Mouse (Mus musculus): ENCODE data around the gene Trim61. TPM values are rescaled to one million over a fixed set of nuclear protein-coding genes. Genes with fewer than 3 reads are reported as not detected.

Trim61 gene
- total and polyA plus RNA-seq, 3 experiments: not detected

DNA sequence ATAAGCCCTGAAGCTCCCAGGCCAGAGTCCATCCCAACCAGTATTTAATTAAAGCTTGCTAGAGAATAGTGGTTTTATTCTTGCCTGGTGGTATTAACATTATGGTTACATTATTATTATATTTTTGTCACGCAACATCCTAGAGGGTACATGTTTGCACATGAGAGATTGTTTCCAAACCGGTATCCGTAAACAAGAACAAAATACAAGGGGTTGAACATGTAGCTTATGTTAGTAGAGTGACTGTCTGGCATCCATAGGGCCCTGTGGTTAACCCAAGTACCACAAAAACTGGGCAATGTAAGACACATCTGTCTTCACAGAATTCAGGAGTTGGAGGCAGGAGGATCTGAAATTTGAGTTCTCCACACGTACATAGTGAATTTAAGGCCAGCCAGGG is 48.7 kb upstream of the Trim61 start:
- Histone ChIP-seq H3K9ac (ENCODE audit: control insufficient read depth, low read depth, low read length, poor library complexity, severe bottlenecking) (no peak overlapping the region), H3K27ac (ENCODE audit: control insufficient read depth, low read depth, low read length) (no peak overlapping the region), H3K4me1 (ENCODE audit: control insufficient read depth in 1 of 2, insufficient read depth in 2 of 2, low read length in 2 of 2) (no peaks in the 10 kb centered on the region), H3K9me3 (replicated peaks; ENCODE audit: insufficient read depth, low read length) (no peaks in the 10 kb centered on the region), H3K79me2 (ENCODE audit: control insufficient read depth, insufficient read depth, low read length, poor library complexity) (no peaks in the 10 kb centered on the region), H3K4me3 (ENCODE audit: control insufficient read depth in 1 of 2, insufficient read depth in 1 of 2, low read depth in 2 of 2, low read length in 2 of 2) (no peak overlapping the region), H3K27me3 (ENCODE audit: control insufficient read depth in 1 of 2, insufficient read depth in 2 of 2, low read length in 2 of 2) (no peaks in the 10 kb centered on the region), H3K36me3 (ENCODE audit: control insufficient read depth in 1 of 2, insufficient read depth in 2 of 2, low read length in 2 of 2) (no peaks in the 10 kb centered on the region)
- TF ChIP-seq GABPA (IDR thresholded peaks at IDR 0.05; ENCODE audit: low read depth, low read length) (no peak), SMC3 (IDR thresholded peaks at IDR 0.05; ENCODE audit: low read depth, low read length) (no peak), MAZ (IDR thresholded peaks at IDR 0.05; ENCODE audit: low read depth, low read length) (no peak), USF2 (IDR thresholded peaks at IDR 0.05; ENCODE audit: borderline replicate concordance in 1 of 2, insufficient read depth in 1 of 2, low read depth in 1 of 2, low read length in 2 of 2) (no peak), EP300 (IDR thresholded peaks at IDR 0.05; ENCODE audit: low read depth in 1 of 2, low read length in 2 of 2) (no peak), SIN3A (IDR thresholded peaks at IDR 0.05; ENCODE audit: low read length) (no peak), ZMIZ1 (IDR thresholded peaks at IDR 0.05; ENCODE audit: low read depth, low read length) (no peak), USF1 (IDR thresholded peaks at IDR 0.05; ENCODE audit: low read depth, low read length) (no peak), ZKSCAN1 (IDR thresholded peaks at IDR 0.05; ENCODE audit: low read depth, low read length) (no peak), MYC (IDR thresholded peaks at IDR 0.05; ENCODE audit: low read depth, low read length) (no peak)
- DNase-seq (ENCODE audit: low read depth, low spot score): no peak

DNA sequence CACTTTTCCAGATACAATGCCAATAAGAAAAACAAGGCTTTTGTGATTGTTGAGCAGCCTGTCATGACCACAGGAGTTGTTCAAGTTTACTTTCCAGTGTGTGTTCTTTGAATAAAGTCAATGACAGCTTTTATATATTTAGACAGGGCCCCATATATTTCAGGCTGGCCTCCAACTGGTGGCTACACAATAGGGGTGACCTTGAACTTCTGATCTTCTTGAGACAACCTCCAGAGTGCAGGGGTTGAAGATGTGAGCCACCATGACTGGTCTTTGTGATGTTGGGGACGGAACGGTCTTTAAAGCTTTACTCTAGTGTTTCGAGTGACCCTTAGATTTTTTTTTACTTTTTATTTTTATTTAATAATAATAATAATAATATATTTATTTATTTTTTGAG is 47.3 kb upstream of the Trim61 start:
- H3K36me3 ChIP-seq (ENCODE audit: control insufficient read depth in 1 of 2, insufficient read depth in 2 of 2, low read length in 2 of 2): no peaks in the 10 kb centered on the region
- H3K4me3 ChIP-seq (ENCODE audit: control insufficient read depth in 1 of 2, insufficient read depth in 1 of 2, low read depth in 2 of 2, low read length in 2 of 2): no peak overlapping the region
- DNase-seq (ENCODE audit: low read depth, low spot score): no peak
- no peaks in the 10 kb centered on the region for H3K79me2 ChIP-seq (ENCODE audit: control insufficient read depth, insufficient read depth, low read length, poor library complexity)
- TF ChIP-seq E2F4 (IDR thresholded peaks at IDR 0.05; ENCODE audit: borderline replicate concordance, low read depth, low read length) (no peak), ZC3H11A (IDR thresholded peaks at IDR 0.05; ENCODE audit: low read depth, low read length) (no peak)
- no peaks in the 10 kb centered on the region for H3K4me1 ChIP-seq (ENCODE audit: control insufficient read depth in 1 of 2, insufficient read depth in 2 of 2, low read length in 2 of 2)
- no peak overlapping the region for H3K27ac ChIP-seq (ENCODE audit: control insufficient read depth, low read depth, low read length)
- H3K9ac ChIP-seq (ENCODE audit: control insufficient read depth, low read depth, low read length, poor library complexity, severe bottlenecking): no peak overlapping the region
- no peaks in the 10 kb centered on the region for H3K9me3 ChIP-seq (replicated peaks; ENCODE audit: insufficient read depth, low read length)
- H3K27me3 ChIP-seq (ENCODE audit: control insufficient read depth in 1 of 2, insufficient read depth in 2 of 2, low read length in 2 of 2): no peaks in the 10 kb centered on the region

DNA sequence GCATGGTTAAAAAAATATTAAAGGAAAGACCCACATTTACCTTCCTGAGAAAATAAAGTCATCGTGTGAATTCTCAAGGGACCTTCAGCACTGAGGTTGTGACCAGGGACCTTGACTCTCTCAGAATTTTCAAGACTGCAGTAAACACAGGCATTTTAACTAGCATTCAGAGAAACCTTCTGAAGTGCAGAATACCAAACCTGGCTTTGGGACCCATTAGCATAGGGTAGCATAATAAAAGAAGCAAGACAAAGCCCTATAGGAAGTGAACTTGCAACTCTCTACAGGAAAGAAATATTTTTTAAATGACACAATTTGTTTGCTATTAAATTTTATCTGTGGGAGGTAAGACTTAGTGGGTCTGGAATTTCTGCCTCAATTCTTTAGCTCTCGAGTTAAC is 45.7 kb upstream of the Trim61 start:
- TF ChIP-seq TCF12 (IDR thresholded peaks at IDR 0.05; ENCODE audit: low read depth, low read length) (no peak), NELFE (IDR thresholded peaks at IDR 0.05; ENCODE audit: low read depth, low read length) (no peak), NRF1 (IDR thresholded peaks at IDR 0.05; ENCODE audit: insufficient read depth, low read depth, low read length, poor library complexity, severe bottlenecking) (no peak), JUND (IDR thresholded peaks at IDR 0.05; ENCODE audit: low read depth, low read length) (no peak), POLR2AphosphoS5 (IDR thresholded peaks at IDR 0.05; ENCODE audit: borderline replicate concordance, low read depth, low read length) (no peak), EP300 (IDR thresholded peaks at IDR 0.05; ENCODE audit: low read depth in 1 of 2, low read length in 2 of 2) (no peak), ELF1 (IDR thresholded peaks at IDR 0.05; ENCODE audit: low read depth, low read length) (no peak), TAL1 (IDR thresholded peaks at IDR 0.05; ENCODE audit: low read length) (no peak), ZMIZ1 (IDR thresholded peaks at IDR 0.05; ENCODE audit: low read depth, low read length) (no peak), GABPA (IDR thresholded peaks at IDR 0.05; ENCODE audit: low read depth, low read length) (no peak), MAFK (IDR thresholded peaks at IDR 0.05; ENCODE audit: borderline replicate concordance, low read depth, low read length) (no peak), USF1 (IDR thresholded peaks at IDR 0.05; ENCODE audit: low read depth, low read length) (no peak), POLR2AphosphoS2 (IDR thresholded peaks at IDR 0.05; ENCODE audit: low read length) (no peak), MAZ (IDR thresholded peaks at IDR 0.05; ENCODE audit: low read depth, low read length) (no peak), MYC (IDR thresholded peaks at IDR 0.05; ENCODE audit: low read depth, low read length) (no peak), GATA1 (IDR thresholded peaks at IDR 0.05; ENCODE audit: low read depth, low read length) (no peak), CHD2 (IDR thresholded peaks at IDR 0.05; ENCODE audit: low read length) (no peak), CHD1 (IDR thresholded peaks at IDR 0.05; ENCODE audit: low read depth, low read length) (no peak), TBP (IDR thresholded peaks at IDR 0.05; ENCODE audit: low read depth, low read length) (no peak)

More for the DNA sequence above, 45.7 kb upstream of the Trim61 start:
- no peaks in the 10 kb centered on the region for H3K79me2 ChIP-seq (ENCODE audit: control insufficient read depth, insufficient read depth, low read length, poor library complexity)
- H3K27ac ChIP-seq (ENCODE audit: control insufficient read depth, low read depth, low read length): no peak overlapping the region
- no peak for DNase-seq (ENCODE audit: low read depth, low spot score)
- no peaks in the 10 kb centered on the region for H3K27me3 ChIP-seq (ENCODE audit: control insufficient read depth in 1 of 2, insufficient read depth in 2 of 2, low read length in 2 of 2)
- H3K4me1 ChIP-seq (ENCODE audit: control insufficient read depth in 1 of 2, insufficient read depth in 2 of 2, low read length in 2 of 2): no peaks in the 10 kb centered on the region
- no peak overlapping the region for H3K9ac ChIP-seq (ENCODE audit: control insufficient read depth, low read depth, low read length, poor library complexity, severe bottlenecking)
- H3K9me3 ChIP-seq (replicated peaks; ENCODE audit: insufficient read depth, low read length): no peaks in the 10 kb centered on the region
- no peak overlapping the region for H3K4me3 ChIP-seq (ENCODE audit: control insufficient read depth in 1 of 2, insufficient read depth in 1 of 2, low read depth in 2 of 2, low read length in 2 of 2)
- H3K36me3 ChIP-seq (ENCODE audit: control insufficient read depth in 1 of 2, insufficient read depth in 2 of 2, low read length in 2 of 2): no peaks in the 10 kb centered on the region
